Mouse (Mus musculus) hindbrain, embryonic 14.5 days (tissue): Measurements from ENCODE around the gene Tk2. TPM values are rescaled to one million over a fixed set of nuclear protein-coding genes. Genes with fewer than 3 reads are reported as not detected.

Source experiments
- ATAC-seq: fragments of 200-750 bp; cut with Nextera tagmentation; 2 replicates; pipeline ENCODE4 v1.8.0; 2017; ENCODE audit warnings: moderate number of reproducible peaks, mild to moderate bottlenecking, moderate TSS enrichment, moderate library complexity; ENCODE audit not compliant: low FRiP score
- DNase-seq: peaks from one replicate; pipeline ENCODE4 v3.0.0-alpha.2; 2015; ENCODE audit warnings: low spot score
- H3K27ac ChIP-seq: fragments of 300-500 bp; sonication (generic); 2 replicates; pipeline ENCODE4 v1.5.1; 2014; ENCODE audit warnings: mild to moderate bottlenecking, moderate library complexity
- H3K27me3 ChIP-seq: fragments of 300-500 bp; sonication (generic); 2 replicates; pipeline ENCODE4 v1.6.1; 2014; ENCODE audit warnings: mild to moderate bottlenecking, low read length, mixed read lengths; ENCODE audit not compliant: control insufficient read depth, insufficient read depth
- H3K36me3 ChIP-seq: fragments of 300-500 bp; sonication (generic); replicated peaks from 2 replicates; pipeline ENCODE4 v1.6.1; 2014; ENCODE audit not compliant: control insufficient read depth, insufficient read depth
- H3K4me1 ChIP-seq: fragments of 300-500 bp; sonication (generic); replicated peaks from 2 replicates; pipeline ENCODE4 v1.6.1; 2014; ENCODE audit warnings: antibody characterized with exemption, low read length, mixed read lengths; ENCODE audit not compliant: control insufficient read depth, insufficient read depth
- H3K4me2 ChIP-seq: fragments of 300-500 bp; sonication (generic); replicated peaks from 2 replicates; pipeline ENCODE4 v1.6.1; 2014; ENCODE audit warnings: mild to moderate bottlenecking, moderate library complexity
- H3K4me3 ChIP-seq: fragments of 300-500 bp; sonication (generic); replicated peaks from 2 replicates; pipeline ENCODE4 v1.5.1; 2014; ENCODE audit warnings: mild to moderate bottlenecking, low read length
- H3K9ac ChIP-seq: fragments of 300-500 bp; sonication (generic); 2 replicates; pipeline ENCODE4 v1.6.1; 2014
- H3K9me3 ChIP-seq: fragments of 300-500 bp; sonication (generic); 2 replicates; pipeline ENCODE4 v1.6.1; 2016; ENCODE audit warnings: low read length; ENCODE audit not compliant: control insufficient read depth
- WGBS: fragments of 180-500 bp; shearing (Covaris S2); extraction: QIAGEN DNeasy Blood & Tissue Kit; methylation state at CpG from one replicate; pipeline ENCODE4 v1.1.7; 2014; 5-methylcytosine and 5-hydroxymethylcytosine counted together
- polyA plus RNA-seq: library from polyadenylated mRNA; unstranded; fragments of >200 nt; fragmentation: Nextera tagmentation; extraction: Ambion mirVana; gene quantifications from 2 replicates; pipeline ENCODE4 v1.2.1, GENCODE M21; 2014

Tk2 gene
- polyA plus RNA-seq, 1 experiment from 2014 or later, result 46.6 TPM

- no peaks in the 10 kb centered on the region for H3K27me3 ChIP-seq
- 14% methylated on average over 11 of the region's 11 CpGs for WGBS
- H3K4me1 ChIP-seq, result peaks cover 11% of the 10 kb centered on the region
- ATAC-seq (peak; percentile 76; the same call in 1 of the 2 replicates), DNase-seq (peak; percentile 42)
- H3K36me3 ChIP-seq, result no peaks in the 10 kb centered on the region
- H3K4me3 ChIP-seq, result no peak overlapping the region
- peak overlapping the region; percentile 58; the same call in 1 of the 2 replicates for H3K27ac ChIP-seq
- no peak overlapping the region for H3K9ac ChIP-seq
- 0 out of 2 replicates have a peak overlapping the region, but pooled peaks have one; percentile 22 for H3K4me2 ChIP-seq
- H3K9me3 ChIP-seq, result 0 out of 2 replicates have a peak, but pooled peaks cover 6% of the 10 kb centered on the region
Observed at GRCm38 (mm10) chr8:104191496-104191895, 56.9 kb downstream of the Tk2 start.

GRCm38 (mm10) chr8:104190777-104191468 lies 57.4 kb downstream of the Tk2 start:
- no peak overlapping the region for H3K4me2 ChIP-seq
- H3K9me3 ChIP-seq, result 0 out of 2 replicates have a peak, but pooled peaks cover 6% of the 10 kb centered on the region
- ATAC-seq (0 out of 2 replicates have a peak, but pooled peaks have one; percentile 37), DNase-seq (no peak)
- H3K4me1 ChIP-seq, result peaks cover 11% of the 10 kb centered on the region
- no peaks in the 10 kb centered on the region for H3K36me3 ChIP-seq
- no peak overlapping the region for H3K9ac ChIP-seq
- no peak overlapping the region for H3K4me3 ChIP-seq
- WGBS, result 51% methylated on average over 6 of the region's 6 CpGs
- H3K27me3 ChIP-seq, result no peaks in the 10 kb centered on the region
- H3K27ac ChIP-seq, result peak overlapping the region; percentile 58; the same call in 1 of the 2 replicates

GRCm38 (mm10) chr8:104188459-104188858 lies 59.9 kb downstream of the Tk2 start:
- 0 out of 2 replicates have a peak, but pooled peaks cover 6% of the 10 kb centered on the region for H3K9me3 ChIP-seq
- no peak overlapping the region for H3K9ac ChIP-seq
- H3K27ac ChIP-seq, result no peak overlapping the region
- H3K36me3 ChIP-seq, result no peaks in the 10 kb centered on the region
- peaks cover 11% of the 10 kb centered on the region for H3K4me1 ChIP-seq
- no peak for ATAC-seq
- H3K4me3 ChIP-seq, result no peak overlapping the region
- no peak overlapping the region for H3K4me2 ChIP-seq
- WGBS, result 59% methylated on average over 5 of the region's 5 CpGs
- no peaks in the 10 kb centered on the region for H3K27me3 ChIP-seq
- DNase-seq, result no peak

GRCm38 (mm10) chr8:104187622-104188021 lies 60.7 kb downstream of the Tk2 start:
- H3K4me3 ChIP-seq, result no peak overlapping the region
- H3K27me3 ChIP-seq, result no peaks in the 10 kb centered on the region
- ATAC-seq (no peak), DNase-seq (no peak)
- H3K4me2 ChIP-seq, result no peak overlapping the region
- 97% methylated on average over 6 of the region's 6 CpGs for WGBS
- H3K36me3 ChIP-seq, result no peaks in the 10 kb centered on the region
- no peak overlapping the region for H3K27ac ChIP-seq
- peaks cover 11% of the 10 kb centered on the region for H3K4me1 ChIP-seq
- 0 out of 2 replicates have a peak, but pooled peaks cover 3% of the 10 kb centered on the region for H3K9me3 ChIP-seq
- H3K9ac ChIP-seq, result no peak overlapping the region

- DNase-seq (no peak), ATAC-seq (no peak)
- H3K27ac ChIP-seq, result no peak overlapping the region
- H3K9ac ChIP-seq, result no peak overlapping the region
- no peak overlapping the region for H3K4me2 ChIP-seq
- H3K4me1 ChIP-seq, result peaks cover 7% of the 10 kb centered on the region
- WGBS, result 91% methylated on average over 4 of the region's 4 CpGs
- H3K4me3 ChIP-seq, result no peak overlapping the region
- no peaks in the 10 kb centered on the region for H3K27me3 ChIP-seq
- 0 out of 2 replicates have a peak, but pooled peaks cover 3% of the 10 kb centered on the region for H3K9me3 ChIP-seq
- H3K36me3 ChIP-seq, result no peaks in the 10 kb centered on the region
Observed at GRCm38 (mm10) chr8:104186827-104187226, 61.5 kb downstream of the Tk2 start.

GRCm38 (mm10) chr8:104184905-104185304 lies 63.5 kb downstream of the Tk2 start:
- no peaks in the 10 kb centered on the region for H3K36me3 ChIP-seq
- DNase-seq (no peak), ATAC-seq (peak; percentile 46; the same call in 1 of the 2 replicates)
- H3K9me3 ChIP-seq, result 0 out of 2 replicates have a peak, but pooled peaks cover under 1% of the 10 kb centered on the region
- no peaks in the 10 kb centered on the region; the same call in 1 of the 2 replicates for H3K4me1 ChIP-seq
- H3K9ac ChIP-seq, result no peak overlapping the region
- no peak overlapping the region for H3K4me2 ChIP-seq
- no peak overlapping the region for H3K4me3 ChIP-seq
- 30% methylated on average over 6 of the region's 6 CpGs for WGBS
- no peaks in the 10 kb centered on the region for H3K27me3 ChIP-seq
- H3K27ac ChIP-seq, result no peak overlapping the region

- DNase-seq (no peak), ATAC-seq (no peak)
- H3K9ac ChIP-seq, result no peak overlapping the region
- H3K9me3 ChIP-seq, result no peaks in the 10 kb centered on the region
- no peak overlapping the region for H3K4me2 ChIP-seq
- no peak overlapping the region for H3K4me3 ChIP-seq
- no peaks in the 10 kb centered on the region for H3K4me1 ChIP-seq
- H3K36me3 ChIP-seq, result no peaks in the 10 kb centered on the region
- 93% methylated on average over 4 of the region's 4 CpGs for WGBS
- peaks cover 11% of the 10 kb centered on the region for H3K27me3 ChIP-seq
- no peak overlapping the region for H3K27ac ChIP-seq
Observed at GRCm38 (mm10) chr8:104177054-104177453, 71.3 kb downstream of the Tk2 start.

Other genes with a start within 250 kb of the Tk2 start
- 16.6 and 17.3 TPM in 2 replicates for gene Cdh5, start 146.9 kb downstream of the Tk2 start, polyA plus RNA-seq
- gene Bean1, start 78.1 kb downstream of the Tk2 start, polyA plus RNA-seq, result 9.3 and 10.8 TPM in 2 replicates
- 28.6 and 35.1 TPM in 2 replicates for gene Cklf, start 2.3 kb upstream of the Tk2 start, polyA plus RNA-seq
- gene Cmtm2a, start 44.6 kb upstream of the Tk2 start, polyA plus RNA-seq, result not detected in 2 replicates
- gene Gm45711, start 61.5 kb upstream of the Tk2 start, polyA plus RNA-seq, result not detected in 2 replicates
- gene Cmtm1, start 61.6 kb upstream of the Tk2 start, polyA plus RNA-seq, result not detected in 2 replicates
- gene Gm11020, start 73.0 kb upstream of the Tk2 start, polyA plus RNA-seq, result not detected in 2 replicates
- not detected in 2 replicates for gene Cmtm2b, start 73.7 kb upstream of the Tk2 start, polyA plus RNA-seq
- gene Cmtm3, start 90.9 kb upstream of the Tk2 start, polyA plus RNA-seq, result 39.5 and 44.7 TPM in 2 replicates
- gene Cmtm4, start 147.2 kb upstream of the Tk2 start, polyA plus RNA-seq, result 3.5 and 3.8 TPM in 2 replicates
- 89.9 and 96.5 TPM in 2 replicates for gene Dync1li2, start 194.5 kb upstream of the Tk2 start, polyA plus RNA-seq